Mouse (Mus musculus): ENCODE data around the gene Prph.
A peak's percentile ranks its signal among the peaks of the same experiment; 100 is the strongest.

The Prph gene

DNA sequence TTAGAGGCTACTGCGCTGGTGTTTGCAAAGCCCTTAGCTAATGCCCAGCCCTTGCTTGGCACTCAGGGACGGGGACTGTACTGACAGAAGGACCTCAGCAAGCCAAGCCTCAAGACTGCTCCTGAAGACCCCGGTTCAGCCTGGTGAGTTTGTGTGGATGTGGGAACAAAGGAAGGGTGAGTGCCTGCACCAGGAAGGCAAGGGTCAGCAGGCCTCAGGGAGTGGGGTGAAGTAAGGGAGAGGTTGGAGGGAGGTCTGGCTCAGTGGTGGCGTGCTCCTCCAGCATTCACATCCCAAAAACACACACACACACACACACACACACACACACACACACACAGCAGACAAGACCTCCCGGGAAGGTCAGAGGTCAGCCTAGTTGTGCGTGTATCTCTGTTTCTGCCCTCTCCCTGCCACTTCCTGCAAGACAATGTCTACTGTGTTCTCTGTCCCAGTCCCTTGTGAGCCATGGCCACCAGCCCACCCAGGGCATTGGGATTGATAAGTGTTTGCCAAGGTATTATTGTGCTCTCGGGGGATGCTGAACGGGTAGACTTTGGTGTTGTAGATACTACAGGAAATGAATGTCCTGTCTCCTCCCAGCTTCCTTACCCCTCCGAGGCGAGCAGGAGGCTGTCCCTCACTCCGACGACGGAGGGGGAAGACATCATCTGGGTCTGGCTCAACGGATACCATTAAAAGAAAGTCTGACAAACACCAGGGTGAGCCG lies 23.4 kb downstream of the Prph start:
- DNase-seq, result no peak

DNA sequence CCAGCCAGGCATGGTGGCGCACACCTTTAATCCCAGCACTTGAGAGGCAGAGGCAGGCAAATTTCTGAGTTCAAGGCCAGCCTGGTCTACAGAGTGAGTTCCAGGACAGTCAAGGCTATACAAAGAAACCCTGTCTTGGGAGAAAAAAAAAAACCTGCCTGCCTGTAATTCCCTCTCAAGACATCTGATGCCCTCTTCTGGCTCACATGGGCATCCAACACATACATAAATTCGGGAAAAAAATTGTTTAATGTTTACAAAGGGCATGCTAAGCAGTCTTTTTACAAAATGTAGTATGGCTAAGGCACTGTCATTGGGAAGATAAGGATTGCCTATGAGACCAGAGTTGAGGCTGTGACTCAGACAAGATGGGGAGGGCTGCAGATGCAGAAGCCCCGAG lies 24.8 kb downstream of the Prph start:
- DNase-seq, result no peak

DNA sequence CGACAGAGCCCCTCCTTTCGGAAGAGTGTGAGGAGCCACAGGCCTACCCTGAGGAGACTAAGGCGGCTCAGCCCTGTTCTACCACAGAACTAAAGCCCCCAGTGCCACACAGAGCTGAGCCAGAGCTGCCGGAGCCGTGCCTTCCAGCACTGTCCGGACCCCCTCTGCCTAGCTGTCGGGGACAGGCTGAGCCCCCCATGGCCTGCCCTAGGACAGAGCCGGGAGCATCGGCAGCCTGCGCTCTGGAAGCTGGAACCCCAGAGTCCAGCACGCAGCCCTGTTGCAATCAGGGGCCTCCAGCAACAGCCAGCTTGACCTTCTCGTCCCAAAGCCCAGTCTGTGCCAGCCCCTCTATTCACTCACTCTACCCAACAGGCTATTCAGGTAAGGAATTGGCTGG lies 27.3 kb downstream of the Prph start:
- no peak for DNase-seq

DNA sequence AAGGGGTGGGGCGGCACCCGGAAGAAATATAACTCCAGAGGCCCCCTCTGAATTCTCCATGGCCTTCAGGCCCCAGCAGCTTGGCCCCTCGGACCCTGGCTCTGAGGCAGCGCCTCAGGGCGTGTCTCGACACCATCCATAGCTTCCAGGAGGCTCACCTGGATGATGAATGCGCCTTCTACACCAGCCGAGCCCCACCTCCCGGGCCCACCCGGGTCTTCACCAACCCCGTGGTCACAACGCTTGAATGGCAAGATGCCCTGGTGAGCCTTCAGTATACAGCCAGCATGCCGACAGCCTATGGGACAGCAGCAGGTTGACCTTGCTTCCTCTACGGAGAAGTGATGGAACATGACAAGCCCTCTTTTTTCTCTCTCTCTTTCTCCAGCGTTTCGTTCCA lies 27.9 kb downstream of the Prph start:
- DNase-seq, result no peak

DNA sequence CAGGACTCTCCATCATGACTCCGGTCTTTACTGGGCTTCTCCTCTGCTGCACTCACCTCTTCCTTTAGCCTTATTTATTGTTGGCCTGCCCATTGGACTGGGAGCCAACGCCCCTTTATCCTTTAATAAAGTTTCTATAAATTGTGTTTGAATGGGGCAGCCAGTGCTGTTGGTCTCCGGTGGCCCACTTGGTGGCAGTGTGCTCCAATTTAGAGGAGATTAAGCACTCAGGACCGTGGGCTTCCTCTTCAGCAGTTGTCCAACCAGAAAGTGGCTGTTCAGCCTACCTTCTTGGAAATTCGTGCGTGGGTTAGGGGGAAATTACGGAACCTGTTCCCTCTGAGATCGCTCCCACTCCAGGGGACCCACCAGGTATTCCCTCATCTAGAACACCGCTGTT lies 28.3 kb downstream of the Prph start:
- DNase-seq, result peak; percentile 67 to 68

DNA sequence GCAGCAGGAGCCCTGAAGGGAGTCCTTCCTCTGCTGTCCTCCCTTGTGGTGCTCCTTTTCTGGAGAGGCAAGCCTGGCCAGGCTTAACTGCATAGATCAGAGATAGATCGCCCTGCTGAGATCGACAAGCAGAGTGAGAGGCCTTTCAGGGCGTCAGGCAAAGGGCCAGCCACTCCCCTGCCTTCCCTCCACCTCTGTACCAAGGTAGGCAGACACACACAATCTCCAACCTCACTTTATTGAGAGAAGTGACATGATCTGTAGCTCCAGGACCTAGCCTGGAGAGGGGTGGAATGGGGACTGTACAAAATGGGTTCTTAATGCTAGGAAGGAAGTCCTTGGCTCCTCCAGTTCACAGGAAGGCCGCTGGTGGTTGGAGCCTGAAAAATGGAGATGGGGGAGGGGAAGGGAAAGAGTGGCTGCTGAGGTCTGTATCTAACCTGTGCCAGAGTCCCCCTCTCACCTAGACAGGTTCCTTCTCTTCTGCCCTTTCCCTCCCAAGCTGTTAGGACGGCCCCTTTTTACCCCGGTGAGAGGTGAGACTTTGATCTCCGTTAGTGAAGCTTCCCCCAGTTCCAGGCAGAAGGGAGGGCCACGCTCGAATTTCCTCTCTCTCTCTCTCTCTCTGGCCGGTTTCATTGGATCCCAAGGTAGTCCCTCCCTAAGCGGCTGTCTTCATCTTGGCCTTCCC lies 29.0 kb downstream of the Prph start:
- DNase-seq, result no peak

DNA sequence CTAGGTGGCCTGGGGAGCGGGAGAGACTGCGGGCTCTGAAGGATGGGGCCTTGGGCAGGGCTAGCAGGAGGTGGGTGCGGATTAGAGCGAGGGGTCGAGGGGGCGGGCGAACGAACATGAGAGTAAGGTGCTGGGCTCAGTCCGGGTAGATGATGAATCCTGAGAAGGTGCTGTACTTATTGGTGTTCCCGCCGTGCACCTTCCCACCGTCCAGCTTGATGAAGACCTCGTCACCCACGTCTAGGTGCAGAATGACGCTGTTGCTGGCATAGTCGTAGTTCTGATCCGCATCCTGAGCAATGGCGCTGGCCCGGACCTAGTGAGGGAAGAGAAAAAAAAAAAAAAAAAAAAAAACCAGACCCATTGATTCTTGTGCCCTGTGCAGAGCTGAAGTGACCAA lies 29.6 kb downstream of the Prph start:
- DNase-seq, result no peak

DNA sequence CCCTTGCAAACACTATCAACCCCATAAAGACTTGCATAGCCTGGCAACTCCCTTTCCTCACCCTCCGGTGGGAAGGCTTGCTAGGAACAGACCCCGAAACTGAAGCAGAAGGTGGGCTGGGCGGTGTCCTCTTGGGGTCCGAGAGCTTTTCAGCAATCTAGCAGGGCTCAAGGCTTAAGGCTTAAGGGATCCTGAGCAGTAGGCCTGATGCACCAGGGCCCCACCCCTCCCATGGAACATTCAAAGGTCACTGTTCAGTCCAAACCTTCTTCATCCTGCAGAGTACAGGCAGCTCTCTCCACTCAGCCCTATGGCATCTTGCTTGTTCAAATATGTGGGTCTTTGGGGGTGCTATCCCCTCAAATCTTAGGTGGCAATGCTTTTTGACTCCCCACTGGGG lies 31.0 kb downstream of the Prph start:
- DNase-seq, result no peak

DNA sequence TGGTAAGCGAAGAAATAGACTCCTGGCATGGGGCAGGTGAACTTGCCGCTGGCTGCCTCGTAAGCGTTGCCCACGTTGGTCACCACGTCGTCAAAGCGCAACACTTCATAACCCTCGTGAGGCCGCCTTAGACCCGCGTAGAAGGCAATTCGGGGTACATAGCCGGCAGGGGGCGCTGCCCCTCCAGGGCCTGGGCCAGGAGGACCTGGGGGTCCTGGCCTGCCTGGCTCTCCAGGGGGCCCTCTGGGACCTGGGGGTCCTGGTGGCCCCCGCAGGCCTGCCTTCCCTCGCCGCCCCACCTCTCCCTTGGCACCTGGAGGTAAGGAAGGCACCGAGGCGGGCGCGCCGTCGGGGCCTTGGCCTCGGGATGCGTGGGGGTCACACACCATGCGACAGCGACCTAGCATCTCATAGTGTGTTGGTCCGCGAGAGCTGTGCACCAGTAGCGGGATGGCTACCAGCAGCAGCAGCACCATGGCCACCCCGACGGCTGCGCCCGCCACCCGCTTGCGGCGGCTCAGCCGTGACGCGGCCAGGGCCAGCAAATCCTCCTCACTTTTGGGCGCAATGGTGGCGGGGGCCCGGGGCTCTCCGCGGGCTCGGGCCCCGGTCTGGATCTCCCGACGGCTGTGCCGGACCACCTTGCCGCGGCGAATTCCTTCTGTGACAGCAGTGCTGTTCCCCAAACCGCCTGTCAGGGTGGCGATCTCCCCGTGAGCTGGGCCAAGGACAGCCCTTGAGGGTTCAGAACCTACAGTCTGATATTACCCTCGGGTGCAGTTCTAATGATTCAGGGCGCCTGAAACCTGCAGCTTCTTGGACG lies 32.5 kb downstream of the Prph start, which contains the start of gene C1ql4:
Gene C1ql4, minus strand, starts transcription at position 565 of the 823 bp plus-strand sequence.
- DNase-seq, result peak; percentile 49

DNA sequence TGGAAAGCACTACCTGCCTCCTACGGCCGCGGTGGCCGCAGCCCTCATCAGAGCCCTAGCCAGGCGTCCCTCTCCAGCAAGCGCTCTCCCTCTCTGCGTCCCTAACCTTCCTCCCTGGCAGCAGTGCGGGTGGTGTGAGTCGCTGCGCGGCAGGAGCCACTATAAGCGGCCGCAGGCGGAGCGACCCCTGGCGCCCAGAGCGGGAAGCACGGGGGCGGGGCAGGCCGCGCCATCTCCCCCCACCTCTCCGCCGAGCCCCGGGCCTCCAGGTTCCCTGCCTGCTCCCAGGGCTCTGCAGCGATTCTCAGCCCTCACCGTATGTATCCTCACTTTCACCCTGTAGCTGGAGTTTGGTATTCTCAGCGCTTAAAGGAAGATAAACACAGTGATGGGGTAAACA lies 33.3 kb downstream of the Prph start:
- peak; percentile 88 to 90 for DNase-seq

DNA sequence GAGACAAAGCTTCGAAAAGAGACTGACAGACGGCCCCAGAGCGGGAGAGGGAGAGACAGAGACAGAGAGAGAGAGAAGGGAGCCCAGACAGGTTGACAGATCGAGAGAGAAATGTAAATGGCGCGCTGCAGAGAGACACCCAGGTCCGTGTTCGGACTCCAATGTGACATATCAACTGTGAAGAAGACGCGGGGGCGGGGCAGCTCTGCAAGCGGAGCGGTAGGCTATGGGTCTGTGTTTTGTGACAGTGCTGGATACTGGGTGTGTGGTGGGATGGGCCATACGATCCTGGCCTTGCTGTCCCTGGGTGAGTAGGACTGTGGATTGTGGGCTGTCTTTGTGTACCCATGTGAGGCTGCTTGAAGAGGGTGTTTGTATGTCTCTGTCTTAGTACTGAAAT lies 34.1 kb downstream of the Prph start:
- DNase-seq, result no peak

DNA sequence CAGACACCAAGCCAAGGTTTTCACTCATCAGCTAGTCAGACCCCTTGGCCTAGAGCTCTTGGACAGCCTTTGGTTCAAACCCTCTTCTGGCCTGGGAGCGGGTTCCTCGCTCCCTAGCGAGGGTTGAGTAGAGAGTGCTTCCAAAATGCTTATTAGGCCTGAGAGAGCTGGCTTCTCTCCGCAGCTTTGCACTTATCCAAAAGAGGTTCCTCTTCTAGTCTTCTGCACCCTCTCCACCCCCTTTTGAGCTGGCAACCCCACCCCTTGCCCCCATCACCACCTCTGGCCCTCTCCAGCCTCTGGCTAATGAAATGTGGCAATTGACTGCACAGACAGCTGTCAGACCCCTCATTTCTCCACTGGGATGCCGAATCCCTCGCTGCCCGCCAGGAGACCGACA lies 37.9 kb downstream of the Prph start, which contains the start of gene Dnajc22:
Gene Dnajc22, plus strand, starts transcription at position 301 of the 400 bp plus-strand sequence.
- DNase-seq, result no peak

DNA sequence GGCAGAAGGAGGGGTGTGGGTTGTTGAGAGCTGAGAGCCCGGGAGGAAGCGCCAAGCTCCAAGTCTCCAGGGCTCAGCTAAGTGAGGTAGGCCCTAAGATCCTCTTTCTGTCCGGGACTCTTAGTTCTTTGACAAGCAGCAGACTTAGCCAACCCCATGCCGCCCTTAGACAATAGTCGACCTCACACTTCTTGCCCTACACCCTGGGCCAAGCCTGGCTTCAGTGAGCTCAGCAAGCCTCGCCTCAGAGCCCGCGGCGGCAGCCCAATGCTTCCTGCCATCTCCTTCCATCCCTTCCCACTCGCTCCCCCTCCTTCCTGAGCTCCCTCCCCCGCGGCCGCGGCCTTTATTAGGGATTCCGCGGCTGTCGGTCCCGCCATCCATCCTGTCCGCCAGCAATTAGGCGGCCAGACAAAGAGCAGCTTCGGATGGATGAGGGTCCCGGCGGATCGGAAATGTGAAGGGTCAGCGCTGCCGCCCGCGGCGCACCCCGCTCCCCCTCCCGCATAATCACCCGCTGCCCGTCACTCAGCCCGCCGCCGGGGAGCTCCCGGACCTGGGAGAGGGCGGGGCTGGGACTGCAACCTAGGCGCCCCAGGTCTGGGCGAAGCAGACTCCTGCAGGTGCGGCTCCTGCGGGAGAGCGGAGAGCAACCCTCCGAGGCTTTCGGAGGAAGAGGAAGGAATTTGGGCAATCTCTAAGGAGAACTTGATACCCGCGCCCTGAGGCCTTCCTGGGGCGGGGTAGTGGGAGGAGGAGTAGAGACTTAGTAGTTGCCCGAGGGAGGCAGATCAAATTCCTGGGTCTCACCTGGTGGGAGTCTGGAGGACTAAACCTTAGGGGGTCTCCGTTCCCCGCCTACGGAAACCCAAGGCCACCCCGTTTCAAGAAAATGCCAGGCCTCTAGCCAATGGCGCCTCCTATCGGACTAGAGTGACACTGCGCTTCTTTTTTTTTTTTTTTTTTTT lies 38.6 kb downstream of the Prph start:
- peak; percentile 58 to 67 for DNase-seq

DNA sequence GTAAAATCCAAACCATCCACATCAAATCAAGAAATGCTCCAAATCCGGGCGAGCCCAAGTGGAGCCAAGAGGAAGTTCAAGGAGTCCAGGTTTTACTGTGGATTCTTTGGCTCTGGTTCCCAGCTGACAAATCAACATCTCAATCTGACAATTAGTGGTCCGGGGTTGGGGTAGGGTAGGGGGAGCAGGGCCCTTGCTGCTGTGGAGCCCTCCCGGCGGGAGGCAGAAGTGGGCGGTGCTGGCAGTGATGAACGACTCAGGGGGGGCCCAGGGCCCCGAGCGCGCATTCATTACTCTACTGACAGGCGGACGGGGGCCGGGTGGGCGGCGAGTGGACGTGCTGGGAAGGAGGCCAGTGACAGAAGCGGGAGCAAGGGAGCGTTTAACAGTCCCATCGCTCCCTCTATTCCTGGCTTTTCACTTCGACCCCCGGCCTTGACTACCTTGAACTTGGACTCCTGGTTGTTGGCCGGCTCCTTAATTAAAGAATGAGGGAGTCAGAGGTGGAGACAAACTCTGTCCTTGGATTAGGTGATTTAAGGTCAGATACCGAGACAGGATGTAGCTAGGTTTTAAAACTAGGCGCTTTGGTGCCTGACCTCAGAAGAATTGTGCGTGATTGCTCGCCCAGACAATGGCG lies 39.8 kb downstream of the Prph start:
- DNase-seq, result peak; percentile 57 to 66

DNA sequence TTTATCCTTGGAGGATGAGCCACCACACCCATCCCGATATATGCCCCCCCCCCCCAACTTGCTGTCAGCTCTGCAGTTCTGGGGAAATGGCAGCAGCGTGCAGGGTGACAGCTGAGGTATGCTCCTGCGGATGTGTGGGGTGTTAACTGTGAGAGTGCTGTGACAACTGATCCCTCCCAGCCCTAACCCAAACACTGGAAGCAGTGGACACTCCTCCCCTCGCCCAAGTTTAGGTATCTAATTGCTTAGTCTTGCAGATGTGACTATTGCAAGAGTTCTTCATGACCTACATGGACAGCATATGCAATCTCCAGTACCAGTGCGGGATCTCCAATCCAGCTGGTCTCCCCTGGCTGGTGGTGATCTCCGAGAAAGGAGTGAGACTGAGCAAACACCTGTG lies 40.4 kb downstream of the Prph start:
- DNase-seq, result no peak

DNA sequence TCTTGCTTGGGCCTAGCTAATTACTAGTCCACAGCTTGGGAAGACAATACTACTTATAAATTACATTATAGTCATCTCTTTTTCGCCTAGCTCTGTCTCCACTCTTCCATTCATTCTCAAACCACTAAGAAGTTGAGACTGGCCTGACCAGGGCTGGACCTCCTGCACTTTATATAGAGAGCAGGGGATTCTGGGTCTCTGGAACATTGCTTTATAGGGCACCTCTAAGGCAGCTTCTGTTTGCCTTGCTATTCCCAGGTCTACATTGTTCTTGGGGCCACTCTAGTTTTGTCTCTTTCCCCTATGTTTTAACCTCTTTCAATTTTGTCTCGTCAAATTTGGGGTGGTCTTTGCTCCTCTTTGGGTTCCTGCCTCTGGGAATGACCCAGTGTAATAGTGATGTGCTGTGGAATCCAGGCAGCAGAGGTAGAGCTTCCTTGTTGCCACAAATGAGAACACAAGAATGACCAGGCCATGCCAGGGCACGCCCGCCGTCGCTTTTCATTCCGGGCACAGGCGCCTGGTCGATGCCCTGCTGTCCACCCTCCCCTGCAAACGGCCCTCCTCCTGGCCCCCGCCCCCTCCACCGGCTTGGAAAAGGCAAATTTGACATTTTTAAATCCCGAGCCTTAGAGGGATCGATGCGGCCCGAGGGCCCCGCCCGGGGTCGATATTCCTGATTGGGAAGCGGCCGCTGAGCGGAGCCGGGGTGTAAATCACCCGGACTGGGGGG lies 41.3 kb downstream of the Prph start:
- peak in 1 of 2 experiments; percentile 32 for DNase-seq

DNA sequence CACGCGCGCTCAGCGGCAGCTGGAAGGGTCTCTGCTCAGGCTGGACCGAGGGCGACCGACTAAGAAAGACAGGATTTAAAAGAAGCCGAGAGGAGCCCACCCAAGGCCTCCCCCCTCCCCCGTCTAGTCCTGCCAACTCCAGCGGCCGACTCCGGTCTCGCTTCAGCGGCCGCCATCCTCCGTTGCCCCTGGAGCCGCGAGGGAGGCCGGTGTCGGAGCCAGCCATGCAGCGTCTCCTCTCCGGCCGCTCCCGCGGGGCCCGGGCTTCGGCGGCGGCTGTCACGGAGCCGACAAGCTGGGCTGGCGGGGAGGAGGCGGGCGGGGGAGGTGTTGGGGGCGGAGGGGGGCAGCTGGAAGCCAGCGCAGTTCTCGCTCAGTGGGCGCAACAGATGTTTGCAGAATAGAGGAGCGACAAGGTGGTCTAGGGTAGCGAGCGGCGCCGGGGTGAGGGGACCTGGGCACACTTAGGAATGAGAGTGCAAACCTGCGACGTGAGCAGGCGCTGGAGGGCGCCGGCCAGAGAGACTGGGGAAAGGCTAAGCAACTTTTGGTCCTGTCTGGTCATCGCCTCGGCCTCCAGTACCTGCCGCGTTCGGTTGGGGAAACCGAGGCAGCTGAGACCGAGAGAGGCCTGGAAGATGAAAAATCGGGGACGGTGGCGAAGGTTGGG lies 42.0 kb downstream of the Prph start:
- peak; percentile 52 to 57 for DNase-seq

DNA sequence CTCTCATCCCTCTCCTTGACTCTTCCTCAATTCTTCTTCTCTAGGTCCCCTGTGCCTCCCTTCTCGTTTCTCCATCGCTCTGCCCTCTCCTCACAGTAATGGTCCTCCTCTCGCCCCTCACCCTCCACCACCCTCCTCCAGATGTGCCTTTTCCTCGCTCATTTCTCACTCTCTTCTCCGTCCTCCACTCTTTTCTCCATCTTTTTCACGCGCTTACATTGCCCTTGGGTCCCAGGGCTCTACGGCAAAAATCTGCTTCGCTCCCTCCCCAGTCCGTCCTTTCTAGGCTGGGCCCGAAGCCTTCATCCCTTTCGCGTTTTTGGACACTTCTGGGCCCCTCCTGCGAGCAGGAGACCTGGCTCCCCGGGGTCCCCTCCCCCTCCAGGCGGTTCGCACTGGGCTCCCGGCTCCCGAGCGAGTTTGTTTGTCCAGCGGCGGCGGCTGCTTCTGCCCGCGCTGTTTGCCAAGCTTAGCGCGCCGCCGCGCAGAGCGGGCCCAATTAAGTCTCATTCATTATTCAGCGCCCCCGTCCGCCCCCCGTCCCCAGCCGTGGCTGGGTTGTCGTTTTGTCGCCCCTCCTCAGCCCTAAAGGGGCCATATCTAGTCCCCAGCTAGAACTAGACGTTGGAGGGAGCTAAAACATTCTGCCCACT lies 43.0 kb downstream of the Prph start:
- peak; percentile 36 to 39 for DNase-seq

DNA sequence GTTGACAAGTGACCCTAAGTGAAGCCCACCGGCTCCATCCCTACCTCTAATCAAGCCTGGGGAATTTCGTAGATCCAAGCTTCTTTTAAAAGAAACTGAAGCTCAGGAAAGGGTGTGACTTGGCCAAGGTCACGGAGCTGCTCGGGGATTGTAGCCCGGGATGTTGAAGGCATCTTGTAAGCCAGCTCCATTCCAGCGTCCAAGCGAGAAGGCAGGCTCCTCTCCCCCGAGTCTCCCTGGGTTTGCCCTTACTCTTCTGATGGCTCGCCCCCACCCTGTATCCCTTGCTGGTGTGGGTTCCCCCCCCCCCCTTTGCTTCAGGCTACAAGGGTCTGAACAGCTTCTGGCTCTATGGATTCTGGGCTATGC lies 43.5 kb downstream of the Prph start:
- DNase-seq, result no peak

DNA sequence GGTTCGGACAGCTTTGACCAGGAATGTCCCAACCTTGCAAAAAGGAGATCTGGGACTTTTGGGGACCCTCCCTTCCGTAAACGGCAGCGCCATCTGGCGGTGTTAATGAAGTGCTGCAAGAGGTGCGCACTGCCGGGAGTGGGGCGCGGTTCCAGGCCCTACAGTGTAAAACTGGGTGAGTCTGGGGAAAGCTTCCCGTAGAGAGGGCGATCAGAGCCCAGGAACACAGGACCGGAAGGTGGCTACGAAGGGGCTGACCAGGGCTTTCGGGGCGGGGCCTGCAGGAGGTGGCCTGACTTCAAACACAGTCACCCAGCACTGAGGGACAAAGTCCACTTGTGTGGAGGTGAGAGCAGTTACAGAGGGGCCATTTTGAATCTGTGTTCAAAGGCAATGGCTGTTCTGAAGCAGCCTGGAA lies 44.2 kb downstream of the Prph start:
- DNase-seq, result peak; percentile 75 to 80
